Mouse (Mus musculus) MEL (cell line): Measurements from ENCODE around the gene Iqsec1.

Experiments
- BHLHE40 ChIP-seq: IDR thresholded peaks from 2 replicates; pipeline ENCODE4 v1.6.1; 2012; ENCODE audit warnings: low read depth, mild to moderate bottlenecking, inconsistent platforms, low read length, improper control_type of control experiment, borderline replicate concordance
- CTCF ChIP-seq, 3 experiments: IDR thresholded peaks in 2 of 3; conservative IDR thresholded peaks in 1 of 3; 2 replicates each; pipeline ENCODE4 v1.5.1; 2011 to 2012; ENCODE audit warnings: low read length in 3 of 3, low read depth in 2 of 3, mild to moderate bottlenecking in 2 of 3, improper control_type of control experiment in 1 of 3, inconsistent platforms in 1 of 3, mixed read lengths in 1 of 3, moderate library complexity in 1 of 3; ENCODE audit not compliant: control insufficient read depth in 1 of 3, insufficient read depth in 1 of 3, poor library complexity in 1 of 3, severe bottlenecking in 1 of 3
- ELF1 ChIP-seq: IDR thresholded peaks from 2 replicates; pipeline ENCODE4 v1.6.1; 2014; ENCODE audit warnings: low read depth, mild to moderate bottlenecking, inconsistent platforms, low read length, improper control_type of control experiment, moderate library complexity
- EP300 ChIP-seq, 2 experiments: IDR thresholded peaks; 2 replicates each; pipeline ENCODE4 v1.6.1; 2011; ENCODE audit warnings: improper control_type of control experiment in 2 of 2, low read length in 2 of 2, low read depth in 1 of 2, mild to moderate bottlenecking in 1 of 2
- MAFK ChIP-seq: IDR thresholded peaks from 2 replicates; pipeline ENCODE4 v1.6.1; 2011; ENCODE audit warnings: low read depth, mild to moderate bottlenecking, low read length, improper control_type of control experiment, borderline replicate concordance
- MAX ChIP-seq: IDR thresholded peaks from 2 replicates; pipeline ENCODE4 v1.6.1; 2011; ENCODE audit warnings: low read length, improper control_type of control experiment
- POLR2A ChIP-seq, 2 experiments: IDR thresholded peaks; 2 replicates each; pipeline ENCODE4 v1.6.1; 2011 to 2012; ENCODE audit warnings: low read length in 2 of 2, mild to moderate bottlenecking in 2 of 2, control low read depth in 1 of 2, improper control_type of control experiment in 1 of 2, low read depth in 1 of 2, moderate library complexity in 1 of 2; ENCODE audit not compliant: control insufficient read depth in 1 of 2, insufficient read depth in 1 of 2, poor library complexity in 1 of 2
- POLR2AphosphoS5 ChIP-seq: IDR thresholded peaks from 2 replicates; pipeline ENCODE4 v1.6.1; 2012; ENCODE audit warnings: low read depth, borderline replicate concordance, mild to moderate bottlenecking, inconsistent platforms, low read length, moderate library complexity, mixed read lengths
- SMC3 ChIP-seq: IDR thresholded peaks from 2 replicates; pipeline ENCODE4 v1.6.1; 2011; ENCODE audit warnings: low read depth, low read length, improper control_type of control experiment
- TBP ChIP-seq: IDR thresholded peaks from 2 replicates; pipeline ENCODE4 v1.8.0; 2011; ENCODE audit warnings: low read depth, low read length, improper control_type of control experiment
- UBTF ChIP-seq: IDR thresholded peaks from 2 replicates; pipeline ENCODE4 v1.6.1; 2012; ENCODE audit warnings: low read depth, mild to moderate bottlenecking, inconsistent platforms, low read length, improper control_type of control experiment, moderate library complexity, borderline replicate concordance; ENCODE audit not compliant: insufficient read depth
- ZC3H11A ChIP-seq: IDR thresholded peaks from 2 replicates; pipeline ENCODE4 v1.6.1; 2012; ENCODE audit warnings: low read depth, mild to moderate bottlenecking, inconsistent platforms, low read length, improper control_type of control experiment

GRCm38 (mm10) chr6:90809960-90810362, 178.5 kb downstream of the Iqsec1 start:
- no peak for TF ChIP-seq BHLHE40
- TF ChIP-seq CTCF (IDR thresholded peaks at IDR 0.05 in 2 of 3, conservative IDR thresholded peaks at IDR 0.05 in 1 of 3; ENCODE audit: control insufficient read depth in 1 of 3, insufficient read depth in 1 of 3, low read depth in 2 of 3, low read length in 3 of 3, poor library complexity in 1 of 3, severe bottlenecking in 1 of 3), result 0 out of 6 replicates have a peak, but pooled peaks of 1 of the 3 experiments have one; percentile 7
- no peak for TF ChIP-seq ZC3H11A
- no peak for TF ChIP-seq UBTF
- no peak for TF ChIP-seq SMC3
- TF ChIP-seq MAFK, result no peak
- no peak for TF ChIP-seq POLR2A (IDR thresholded peaks at IDR 0.05; ENCODE audit: control insufficient read depth in 1 of 2, insufficient read depth in 1 of 2, low read depth in 1 of 2, low read length in 2 of 2, poor library complexity in 1 of 2)
- no peak for TF ChIP-seq EP300 (IDR thresholded peaks at IDR 0.05; ENCODE audit: low read depth in 1 of 2, low read length in 2 of 2)
- no peak for TF ChIP-seq TBP
- no peak for TF ChIP-seq ELF1
- TF ChIP-seq POLR2AphosphoS5, result no peak
- TF ChIP-seq MAX, result no peak
